Comparison of ENCODE assay signal across 1 mouse cellular context in genomic region chr5:142932084-142932685, GRCm38 (mm10).
TF ChIP-seq lines count a peak whose summit lies in the region.

No protein-coding gene starts in this region.

TF ChIP-seq in CH12.LX, 34 proteins besides CTCF, POLR2A, EP300 and RAD21 (continued from another document):
- TF ChIP-seq RCOR1 (conservative IDR thresholded peaks at IDR 0.05; ENCODE audit: low read depth, low read length) (no peak), MAX (IDR thresholded peaks at IDR 0.05; ENCODE audit: low read length) (no peak), SIN3A (IDR thresholded peaks at IDR 0.05; ENCODE audit: low read length) (peak; percentile 76), ZNF384 (IDR thresholded peaks at IDR 0.05; ENCODE audit: low read depth, low read length) (peak; percentile 70), KAT2A (IDR thresholded peaks at IDR 0.05; ENCODE audit: insufficient replicate concordance, low read length) (no peak), JUND (conservative IDR thresholded peaks at IDR 0.05; ENCODE audit: low read depth, low read length) (no peak), ZMIZ1 (IDR thresholded peaks at IDR 0.05; ENCODE audit: low read depth, low read length) (no peak), HCFC1 (IDR thresholded peaks at IDR 0.05; ENCODE audit: low read depth, low read length) (peak; percentile 36; the same call in 1 of the 2 replicates), BHLHE40 (IDR thresholded peaks at IDR 0.05; ENCODE audit: low read depth, low read length) (0 out of 2 replicates have a peak, but pooled peaks have one; percentile 13), ETS1 (conservative IDR thresholded peaks at IDR 0.05; ENCODE audit: low read depth, low read length) (no peak), USF1 (IDR thresholded peaks at IDR 0.05; ENCODE audit: low read depth, low read length) (no peak), CHD2 (IDR thresholded peaks at IDR 0.05; ENCODE audit: low read length) (no peak), IRF4 (IDR thresholded peaks at IDR 0.05; ENCODE audit: low read depth, low read length) (peak; percentile 67), POLR2AphosphoS2 (IDR thresholded peaks at IDR 0.05; ENCODE audit: low read depth, low read length) (no peak), JUN (IDR thresholded peaks at IDR 0.05; ENCODE audit: insufficient read depth, low read depth, low read length) (no peak), NELFE (IDR thresholded peaks at IDR 0.05; ENCODE audit: low read depth, low read length) (no peak; the same call in 1 of the 2 replicates), ZC3H11A (IDR thresholded peaks at IDR 0.05; ENCODE audit: low read depth, low read length) (peak; percentile 83), UBTF (IDR thresholded peaks at IDR 0.05; ENCODE audit: low read depth, low read length) (no peak), GABPA (IDR thresholded peaks at IDR 0.05; ENCODE audit: insufficient replicate concordance, low read depth, low read length) (no peak), MEF2A (IDR thresholded peaks at IDR 0.05; ENCODE audit: borderline replicate concordance, low read depth, low read length) (peak; percentile 49; the same call in 1 of the 2 replicates), MAFK (IDR thresholded peaks at IDR 0.05; ENCODE audit: insufficient replicate concordance, low read length) (no peak), MYC (IDR thresholded peaks at IDR 0.05; ENCODE audit: low read depth, low read length) (0 out of 2 replicates have a peak, but pooled peaks have one; percentile 26), ZKSCAN1 (IDR thresholded peaks at IDR 0.05; ENCODE audit: borderline replicate concordance, low read depth, low read length) (no peak), MXI1 (IDR thresholded peaks at IDR 0.05; ENCODE audit: low read depth, low read length) (no peak)
